Mouse (Mus musculus): ENCODE measurements around the gene Avil.

- no peak for TF ChIP-seq CTCF (IDR thresholded peaks at IDR 0.05; ENCODE audit: control insufficient read depth, insufficient read depth, insufficient read length)
- no peak for TF ChIP-seq CEBPB (IDR thresholded peaks at IDR 0.05; ENCODE audit: low read depth)
- TF ChIP-seq MYOG (IDR thresholded peaks at IDR 0.05; ENCODE audit: control insufficient read depth, extremely low read depth, insufficient read length), result no peak
- no peak for TF ChIP-seq MAX (IDR thresholded peaks at IDR 0.05)
- TF ChIP-seq MYOD1 (IDR thresholded peaks at IDR 0.05; ENCODE audit: control insufficient read depth, insufficient read length, low read depth), result no peak
- TF ChIP-seq USF1 (IDR thresholded peaks at IDR 0.05; ENCODE audit: low read depth), result no peak
- no peak for TF ChIP-seq FOSL1 (IDR thresholded peaks at IDR 0.05; ENCODE audit: insufficient read depth, low read length, poor library complexity, severe bottlenecking)
These were observed 37.1 kb downstream of the Avil start for GRCm38 (mm10) chr10:127037641-127038040.

Data from C2C12 (cell line).